Mouse (Mus musculus): ENCODE results near the gene Rapgef6. TPM values are rescaled to one million over a fixed set of nuclear protein-coding genes. Genes with fewer than 3 reads are reported as not detected.

The Rapgef6 gene
- polyA plus RNA-seq, 1 experiment, result 73.9 TPM

GRCm38 (mm10) chr11:54673575-54674298 lies 151.1 kb downstream of the Rapgef6 start:
- WGBS, result 95% methylated on average over 8 of the region's 8 CpGs
- TF ChIP-seq CTCF (IDR thresholded peaks at IDR 0.05; ENCODE audit: borderline replicate concordance, control insufficient read depth, extremely low read depth, insufficient read depth, low read length, poor library complexity), result no peak
- TF ChIP-seq POLR2A (IDR thresholded peaks at IDR 0.05; ENCODE audit: control insufficient read depth, extremely low read depth, insufficient read depth, low read length, poor library complexity), result no peak
- no peaks in the 10 kb centered on the region for H3K4me1 ChIP-seq (replicated peaks; ENCODE audit: control insufficient read depth, insufficient read depth, low read length)
- H3K27ac ChIP-seq (ENCODE audit: control insufficient read depth, insufficient read depth, low read length), result no peak overlapping the region
- H3K27me3 ChIP-seq (ENCODE audit: control insufficient read depth, insufficient read depth, low read length), result no peaks in the 10 kb centered on the region
- H3K36me3 ChIP-seq (ENCODE audit: control insufficient read depth, insufficient read depth, low read length), result peaks cover 26% of the 10 kb centered on the region
- no peak for DNase-seq
- no peak overlapping the region for H3K4me3 ChIP-seq (ENCODE audit: control insufficient read depth, insufficient read depth, low read length)

- WGBS, result 97% methylated on average over 2 of the region's 2 CpGs
- TF ChIP-seq POLR2A (IDR thresholded peaks at IDR 0.05; ENCODE audit: control insufficient read depth, extremely low read depth, insufficient read depth, low read length, poor library complexity) (no peak), CTCF (IDR thresholded peaks at IDR 0.05; ENCODE audit: borderline replicate concordance, control insufficient read depth, extremely low read depth, insufficient read depth, low read length, poor library complexity) (no peak)
- Histone ChIP-seq H3K4me1 (replicated peaks; ENCODE audit: control insufficient read depth, insufficient read depth, low read length) (no peaks in the 10 kb centered on the region), H3K27ac (ENCODE audit: control insufficient read depth, insufficient read depth, low read length) (no peak overlapping the region), H3K4me3 (ENCODE audit: control insufficient read depth, insufficient read depth, low read length) (no peak overlapping the region), H3K36me3 (ENCODE audit: control insufficient read depth, insufficient read depth, low read length) (peaks cover 38% of the 10 kb centered on the region), H3K27me3 (ENCODE audit: control insufficient read depth, insufficient read depth, low read length) (no peaks in the 10 kb centered on the region)
- no peak for DNase-seq
Observed at GRCm38 (mm10) chr11:54675792-54676489, 153.3 kb downstream of the Rapgef6 start.

GRCm38 (mm10) chr11:54679141-54679540 lies 156.5 kb downstream of the Rapgef6 start:
- WGBS, result 97% methylated on average over 2 of the region's 2 CpGs
- no peak overlapping the region for H3K4me3 ChIP-seq (ENCODE audit: control insufficient read depth, insufficient read depth, low read length)

GRCm38 (mm10) chr11:54684831-54685230 lies 162.2 kb downstream of the Rapgef6 start:
- WGBS, result 99% methylated on average over 2 of the region's 2 CpGs
- no peak for DNase-seq
- no peak for TF ChIP-seq CTCF (IDR thresholded peaks at IDR 0.05; ENCODE audit: borderline replicate concordance, control insufficient read depth, extremely low read depth, insufficient read depth, low read length, poor library complexity)
- TF ChIP-seq POLR2A (IDR thresholded peaks at IDR 0.05; ENCODE audit: control insufficient read depth, extremely low read depth, insufficient read depth, low read length, poor library complexity), result no peak
- H3K27me3 ChIP-seq (ENCODE audit: control insufficient read depth, insufficient read depth, low read length), result no peaks in the 10 kb centered on the region
- no peak overlapping the region for H3K4me3 ChIP-seq (ENCODE audit: control insufficient read depth, insufficient read depth, low read length)
- no peaks in the 10 kb centered on the region for H3K4me1 ChIP-seq (replicated peaks; ENCODE audit: control insufficient read depth, insufficient read depth, low read length)
- no peak overlapping the region for H3K27ac ChIP-seq (ENCODE audit: control insufficient read depth, insufficient read depth, low read length)
- peaks cover 65% of the 10 kb centered on the region for H3K36me3 ChIP-seq (ENCODE audit: control insufficient read depth, insufficient read depth, low read length)

More at GRCm38 (mm10) chr11:54679141-54679540, 156.5 kb downstream of the Rapgef6 start:
- H3K27ac ChIP-seq (ENCODE audit: control insufficient read depth, insufficient read depth, low read length), result no peak overlapping the region
- no peak for TF ChIP-seq POLR2A (IDR thresholded peaks at IDR 0.05; ENCODE audit: control insufficient read depth, extremely low read depth, insufficient read depth, low read length, poor library complexity)
- TF ChIP-seq CTCF (IDR thresholded peaks at IDR 0.05; ENCODE audit: borderline replicate concordance, control insufficient read depth, extremely low read depth, insufficient read depth, low read length, poor library complexity), result no peak
- H3K27me3 ChIP-seq (ENCODE audit: control insufficient read depth, insufficient read depth, low read length), result no peaks in the 10 kb centered on the region
- H3K36me3 ChIP-seq (ENCODE audit: control insufficient read depth, insufficient read depth, low read length), result peaks cover 57% of the 10 kb centered on the region
- H3K4me1 ChIP-seq (replicated peaks; ENCODE audit: control insufficient read depth, insufficient read depth, low read length), result no peaks in the 10 kb centered on the region
- no peak for DNase-seq

- H3K27me3 ChIP-seq (ENCODE audit: control insufficient read depth, insufficient read depth, low read length), result no peaks in the 10 kb centered on the region
- H3K4me1 ChIP-seq (replicated peaks; ENCODE audit: control insufficient read depth, insufficient read depth, low read length), result no peaks in the 10 kb centered on the region
- H3K27ac ChIP-seq (ENCODE audit: control insufficient read depth, insufficient read depth, low read length), result no peak overlapping the region
- no peak overlapping the region for H3K4me3 ChIP-seq (ENCODE audit: control insufficient read depth, insufficient read depth, low read length)
- 94% methylated on average over 4 of the region's 4 CpGs for WGBS
- H3K36me3 ChIP-seq (ENCODE audit: control insufficient read depth, insufficient read depth, low read length), result peaks cover 70% of the 10 kb centered on the region
- TF ChIP-seq CTCF (IDR thresholded peaks at IDR 0.05; ENCODE audit: borderline replicate concordance, control insufficient read depth, extremely low read depth, insufficient read depth, low read length, poor library complexity) (no peak), POLR2A (IDR thresholded peaks at IDR 0.05; ENCODE audit: control insufficient read depth, extremely low read depth, insufficient read depth, low read length, poor library complexity) (no peak)
- no peak for DNase-seq
Observed at GRCm38 (mm10) chr11:54690171-54690570, 167.5 kb downstream of the Rapgef6 start.

- Histone ChIP-seq H3K4me1 (replicated peaks; ENCODE audit: control insufficient read depth, insufficient read depth, low read length) (no peaks in the 10 kb centered on the region), H3K4me3 (ENCODE audit: control insufficient read depth, insufficient read depth, low read length) (no peak overlapping the region), H3K36me3 (ENCODE audit: control insufficient read depth, insufficient read depth, low read length) (peaks cover 70% of the 10 kb centered on the region), H3K27ac (ENCODE audit: control insufficient read depth, insufficient read depth, low read length) (no peak overlapping the region), H3K27me3 (ENCODE audit: control insufficient read depth, insufficient read depth, low read length) (no peaks in the 10 kb centered on the region)
- 86% methylated on average over 4 of the region's 4 CpGs for WGBS
- no peak for DNase-seq
- no peak for TF ChIP-seq POLR2A (IDR thresholded peaks at IDR 0.05; ENCODE audit: control insufficient read depth, extremely low read depth, insufficient read depth, low read length, poor library complexity)
- TF ChIP-seq CTCF (IDR thresholded peaks at IDR 0.05; ENCODE audit: borderline replicate concordance, control insufficient read depth, extremely low read depth, insufficient read depth, low read length, poor library complexity), result no peak
Observed at GRCm38 (mm10) chr11:54691179-54691578, 168.5 kb downstream of the Rapgef6 start.

Data from thymus, adult 2 months (tissue).